Mouse (Mus musculus): Measurements from ENCODE around the gene Inpp5a. TPM values are rescaled to one million over a fixed set of nuclear protein-coding genes. Genes with fewer than 3 reads are reported as not detected.

The Inpp5a gene
- polyA plus RNA-seq, 1 experiment from 2014 or later: 23.0 TPM

Other genes starting within 250 kb of the Inpp5a start
- gene Lrrc27, start 176.1 kb upstream of the Inpp5a start, polyA plus RNA-seq (2014; fragmentation: Nextera tagmentation; extraction: Ambion mirVana): 3.5 and 6.1 TPM in 2 replicates
- 0.99 and 3.8 TPM in 2 replicates for gene Stk32c, start 175.8 kb upstream of the Inpp5a start, polyA plus RNA-seq (2014; fragmentation: Nextera tagmentation; extraction: Ambion mirVana)
- gene Pwwp2b, start 140.6 kb upstream of the Inpp5a start, polyA plus RNA-seq (2014; fragmentation: Nextera tagmentation; extraction: Ambion mirVana): 3.5 and 4.1 TPM in 2 replicates
- 8.0 and 9.0 TPM in 2 replicates for gene Nkx6-2, start 193.7 kb downstream of the Inpp5a start, polyA plus RNA-seq (2014; fragmentation: Nextera tagmentation; extraction: Ambion mirVana)